Mouse (Mus musculus) ES-E14 (cell line): ENCODE measurements around the gene Dcdc2a. TPM values are rescaled to one million over a fixed set of nuclear protein-coding genes. Genes with fewer than 3 reads are reported as not detected.

ENCODE experiments used
- DNase-seq: peaks from one replicate; pipeline ENCODE4 v3.0.0-alpha.2; 2013; ENCODE audit warnings: low read depth, low spot score
- H3K27ac ChIP-seq: 2 replicates; pipeline ENCODE4 v1.5.1; 2012; ENCODE audit warnings: low read depth, mild to moderate bottlenecking, low read length, moderate library complexity, mixed read lengths; ENCODE audit not compliant: poor library complexity, insufficient read depth, severe bottlenecking
- H3K36me3 ChIP-seq: 2 replicates; pipeline ENCODE4 v1.6.1; 2012; ENCODE audit warnings: mild to moderate bottlenecking, low read length, moderate library complexity, mixed read lengths; ENCODE audit not compliant: control insufficient read depth, poor library complexity, insufficient read depth, severe bottlenecking
- H3K4me1 ChIP-seq, 2 experiments: fragments of 150-350 bp in 1 of 2; sonication (generic) in 1 of 2; 2 replicates each; pipeline ENCODE4 v1.6.1; 2012; ENCODE audit warnings: low read length in 2 of 2, mild to moderate bottlenecking in 1 of 2, mixed read lengths in 1 of 2; ENCODE audit not compliant: control insufficient read depth in 2 of 2, insufficient read depth in 2 of 2, poor library complexity in 1 of 2
- H3K4me3 ChIP-seq, 2 experiments: fragments of 150-350 bp in 1 of 2; sonication (generic) in 1 of 2; 2 replicates each; pipeline ENCODE4 v1.5.1; 2012; ENCODE audit warnings: low read length in 2 of 2, low read depth in 1 of 2, mild to moderate bottlenecking in 1 of 2, mixed read lengths in 1 of 2; ENCODE audit not compliant: insufficient read depth in 1 of 2, poor library complexity in 1 of 2, severe bottlenecking in 1 of 2
- H3K9ac ChIP-seq: 2 replicates; pipeline ENCODE4 v1.6.1; 2012; ENCODE audit warnings: low read depth, mild to moderate bottlenecking, low read length, mixed read lengths; ENCODE audit not compliant: poor library complexity, insufficient read depth, severe bottlenecking
- H3K9me3 ChIP-seq: fragments of 150-350 bp; sonication (generic); 2 replicates; pipeline ENCODE4 v1.6.1; 2012; ENCODE audit warnings: low read depth, mild to moderate bottlenecking, low read length; ENCODE audit not compliant: control insufficient read depth, insufficient read depth
- CHD2 ChIP-seq: IDR thresholded peaks from 2 replicates; pipeline ENCODE4 v1.6.1; 2014; ENCODE audit warnings: mild to moderate bottlenecking, low read depth, low read length, inconsistent platforms
- HCFC1 ChIP-seq: IDR thresholded peaks from 2 replicates; pipeline ENCODE4 v1.6.1; 2012; ENCODE audit warnings: low read length, inconsistent platforms, borderline replicate concordance; ENCODE audit not compliant: insufficient read depth
- MAFK ChIP-seq: IDR thresholded peaks from 2 replicates; pipeline ENCODE4 v1.6.1; 2014; ENCODE audit warnings: mild to moderate bottlenecking, low read depth, low read length, inconsistent platforms; ENCODE audit not compliant: insufficient read depth
- ZC3H11A ChIP-seq: IDR thresholded peaks from 2 replicates; pipeline ENCODE4 v1.6.1; 2012; ENCODE audit warnings: low read depth, mild to moderate bottlenecking, inconsistent platforms, low read length, borderline replicate concordance
- ZNF384 ChIP-seq: IDR thresholded peaks from 2 replicates; pipeline ENCODE4 v1.6.1; 2012; ENCODE audit warnings: low read depth, low read length, inconsistent platforms
- in situ Hi-C, 2 experiments: fragments of 600-800 bp; cut with MboI; formaldehyde crosslinking; loops; one replicate each; pipeline ENCODE4 v1.15.1; 2025; ENCODE audit warnings: low sequenced_read_pairs in 2 of 2, inconsistent platforms in 1 of 2; ENCODE audit not compliant: unreplicated experiment in 2 of 2
- total RNA-seq: library from RNA; depleted of rRNA; stranded (reverse); fragments of 300-350 nt; gene quantifications from 2 replicates; pipeline ENCODE4 v1.2.3, GENCODE M21; 2012

Dcdc2a gene
- total RNA-seq, 1 experiment: 0.67 TPM

GRCm38 (mm10) chr13:25020540-25020892 is 35.3 kb upstream of the Dcdc2a start:
- in situ Hi-C loops: no loop called here
- no peak overlapping the region for H3K9ac ChIP-seq
- H3K9me3 ChIP-seq: no peaks in the 10 kb centered on the region
- no peak for DNase-seq
- no peak for TF ChIP-seq CHD2
- no peak for TF ChIP-seq ZC3H11A
- TF ChIP-seq HCFC1: no peak
- TF ChIP-seq ZNF384: no peak
- TF ChIP-seq MAFK: no peak
- H3K27ac ChIP-seq: no peak overlapping the region
- H3K36me3 ChIP-seq: peaks cover 2% of the 10 kb centered on the region; the same call in 1 of the 2 replicates
- H3K4me3 ChIP-seq: peak overlapping the region; percentile 71 to 86; a peak in 3 of 4 replicates
- H3K4me1 ChIP-seq: no peaks in the 10 kb centered on the region; a peak in 1 of 4 replicates

- Histone ChIP-seq H3K27ac (no peak overlapping the region), H3K4me1 (no peaks in the 10 kb centered on the region; a peak in 1 of 4 replicates), H3K36me3 (peaks cover 2% of the 10 kb centered on the region; the same call in 1 of the 2 replicates), H3K9me3 (no peaks in the 10 kb centered on the region), H3K9ac (no peak overlapping the region), H3K4me3 (no peak overlapping the region)
- in situ Hi-C loops: no loop called here
- DNase-seq: no peak
- TF ChIP-seq MAFK: no peak
- no peak for TF ChIP-seq ZC3H11A
- TF ChIP-seq HCFC1: no peak
- TF ChIP-seq CHD2: no peak
- TF ChIP-seq ZNF384: no peak
Observed at GRCm38 (mm10) chr13:25022386-25022785, 33.4 kb upstream of the Dcdc2a start.

- H3K9ac ChIP-seq: no peak overlapping the region
- no peaks in the 10 kb centered on the region; a peak in 1 of 4 replicates for H3K4me1 ChIP-seq
- in situ Hi-C loops: no loop called here
- no peaks in the 10 kb centered on the region for H3K9me3 ChIP-seq
- H3K27ac ChIP-seq: no peak overlapping the region
- TF ChIP-seq ZC3H11A: no peak
- TF ChIP-seq CHD2: no peak
- TF ChIP-seq HCFC1: no peak
- TF ChIP-seq ZNF384: no peak
- no peak for TF ChIP-seq MAFK
- no peak overlapping the region for H3K4me3 ChIP-seq
- H3K36me3 ChIP-seq: no peaks in the 10 kb centered on the region
- DNase-seq: no peak
Observed at GRCm38 (mm10) chr13:25023129-25023528, 32.7 kb upstream of the Dcdc2a start.

- Histone ChIP-seq H3K4me1 (no peaks in the 10 kb centered on the region; a peak in 1 of 4 replicates), H3K27ac (no peak overlapping the region), H3K9ac (no peak overlapping the region), H3K36me3 (no peaks in the 10 kb centered on the region), H3K9me3 (no peaks in the 10 kb centered on the region), H3K4me3 (no peak overlapping the region)
- TF ChIP-seq ZC3H11A (no peak), ZNF384 (peak; percentile 95)
- in situ Hi-C loops: no loop called here
- DNase-seq: peak; percentile 24
Observed at GRCm38 (mm10) chr13:25024655-25025054, 31.1 kb upstream of the Dcdc2a start.
